Mouse (Mus musculus) lung, postnatal 0 days (tissue): ENCODE measurements around the gene Arhgap30.

Experiments
- CTCF ChIP-seq: IDR thresholded peaks from 2 replicates; pipeline ENCODE4 v1.5.1; 2016; ENCODE audit warnings: antibody characterized with exemption, mild to moderate bottlenecking
- EP300 ChIP-seq: IDR thresholded peaks from 2 replicates; pipeline ENCODE4 v1.6.1; 2016; ENCODE audit warnings: antibody characterized with exemption, mild to moderate bottlenecking, control low read depth

GRCm38 (mm10) chr1:171348665-171349064 is 40.1 kb upstream of the Arhgap30 start:
- no peak for TF ChIP-seq CTCF
- TF ChIP-seq EP300: no peak
